Mouse (Mus musculus) liver, embryonic 16.5 days (tissue): ENCODE results near the gene Arhgap11a. TPM values are rescaled to one million over a fixed set of nuclear protein-coding genes. Genes with fewer than 3 reads are reported as not detected.

Source experiments
- ATAC-seq: fragments of 200-750 bp; cut with Nextera tagmentation; 2 replicates; pipeline ENCODE4 v1.8.0; 2017; ENCODE audit warnings: low read depth, mild to moderate bottlenecking, moderate number of reproducible peaks, moderate library complexity
- H3K27ac ChIP-seq: fragments of 300-500 bp; sonication (generic); 2 replicates; pipeline ENCODE4 v1.5.1; 2014; ENCODE audit warnings: mild to moderate bottlenecking, low read length
- H3K27me3 ChIP-seq: fragments of 300-500 bp; sonication (generic); 2 replicates; pipeline ENCODE4 v1.6.1; 2014; ENCODE audit warnings: low read depth, low read length, mixed read lengths; ENCODE audit not compliant: control insufficient read depth, insufficient read depth
- H3K36me3 ChIP-seq: fragments of 300-500 bp; sonication (generic); 2 replicates; pipeline ENCODE4 v1.6.1; 2014; ENCODE audit warnings: mild to moderate bottlenecking; ENCODE audit not compliant: control insufficient read depth, insufficient read depth
- H3K4me1 ChIP-seq: fragments of 300-500 bp; sonication (generic); 2 replicates; pipeline ENCODE4 v1.6.1; 2014; ENCODE audit warnings: low read depth, low read length, mixed read lengths; ENCODE audit not compliant: control insufficient read depth
- H3K4me2 ChIP-seq: fragments of 300-500 bp; sonication (generic); 2 replicates; pipeline ENCODE4 v1.6.1; 2014; ENCODE audit warnings: low read depth, low read length, mixed read lengths
- H3K4me3 ChIP-seq: fragments of 300-500 bp; sonication (generic); 2 replicates; pipeline ENCODE4 v1.5.1; 2014; ENCODE audit warnings: low read depth, mild to moderate bottlenecking, low read length
- H3K9ac ChIP-seq: fragments of 300-500 bp; sonication (generic); 2 replicates; pipeline ENCODE4 v1.6.1; 2014; ENCODE audit warnings: low read depth, low read length
- H3K9me3 ChIP-seq: fragments of 300-500 bp; sonication (generic); replicated peaks from 2 replicates; pipeline ENCODE4 v1.6.1; 2016; ENCODE audit warnings: low read length; ENCODE audit not compliant: control insufficient read depth
- WGBS: fragments of 180-500 bp; shearing (Covaris S2); extraction: QIAGEN DNeasy Blood & Tissue Kit; methylation state at CpG from one replicate; pipeline ENCODE4 v1.1.7; 2014; ENCODE audit not compliant: insufficient replicate concordance; 5-methylcytosine and 5-hydroxymethylcytosine counted together
- polyA plus RNA-seq: library from polyadenylated mRNA; unstranded; fragments of >200 nt; fragmentation: Nextera tagmentation; extraction: Ambion mirVana; gene quantifications from 2 replicates; pipeline ENCODE4 v1.2.1, GENCODE M21; 2015

The Arhgap11a gene
- polyA plus RNA-seq, 1 experiment from 2014 or later: 17.0 TPM

- Histone ChIP-seq H3K4me3 (peak overlapping the region; percentile 96), H3K9ac (peak overlapping the region; percentile 95), H3K4me2 (peak overlapping the region; percentile 87), H3K27me3 (no peaks in the 10 kb centered on the region), H3K4me1 (peaks cover 18% of the 10 kb centered on the region), H3K9me3 (no peaks in the 10 kb centered on the region), H3K36me3 (peaks cover 11% of the 10 kb centered on the region), H3K27ac (peak overlapping the region; percentile 95)
- no peak; the same call in 1 of the 2 replicates for ATAC-seq
- WGBS: under 1% methylated on average over 24 of the region's 24 CpGs
Observed at GRCm38 (mm10) chr2:113847678-113848244, 700 bp downstream of the Arhgap11a start.

- Histone ChIP-seq H3K9ac (no peak overlapping the region), H3K36me3 (peaks cover 25% of the 10 kb centered on the region), H3K4me2 (no peak overlapping the region), H3K4me3 (no peak overlapping the region), H3K27ac (no peak overlapping the region), H3K4me1 (peaks cover 18% of the 10 kb centered on the region), H3K27me3 (no peaks in the 10 kb centered on the region), H3K9me3 (no peaks in the 10 kb centered on the region)
- no peak for ATAC-seq
- 76% methylated on average over 4 of the region's 4 CpGs for WGBS
Observed at GRCm38 (mm10) chr2:113845081-113845480, 3.4 kb downstream of the Arhgap11a start.

GRCm38 (mm10) chr2:113841656-113842437 is 6.6 kb downstream of the Arhgap11a start:
- Histone ChIP-seq H3K4me2 (no peak overlapping the region), H3K9ac (no peak overlapping the region), H3K4me1 (peaks cover 14% of the 10 kb centered on the region), H3K9me3 (no peaks in the 10 kb centered on the region), H3K27me3 (no peaks in the 10 kb centered on the region), H3K36me3 (peaks cover 40% of the 10 kb centered on the region), H3K27ac (no peak overlapping the region), H3K4me3 (no peak overlapping the region)
- 86% methylated on average over 4 of the region's 4 CpGs for WGBS
- no peak for ATAC-seq

GRCm38 (mm10) chr2:113839488-113839887 is 9.0 kb downstream of the Arhgap11a start:
- Histone ChIP-seq H3K9me3 (no peaks in the 10 kb centered on the region), H3K4me1 (no peaks in the 10 kb centered on the region), H3K27ac (no peak overlapping the region), H3K4me3 (no peak overlapping the region), H3K27me3 (no peaks in the 10 kb centered on the region), H3K4me2 (no peak overlapping the region), H3K36me3 (peaks cover 61% of the 10 kb centered on the region), H3K9ac (no peak overlapping the region)
- ATAC-seq: 0 out of 2 replicates have a peak, but pooled peaks have one; percentile 24
- 78% methylated on average over 4 of the region's 4 CpGs for WGBS

GRCm38 (mm10) chr2:113835219-113835618 is 13.2 kb downstream of the Arhgap11a start:
- peaks cover 5% of the 10 kb centered on the region; the same call in 1 of the 2 replicates for H3K9me3 ChIP-seq
- peaks cover 65% of the 10 kb centered on the region for H3K36me3 ChIP-seq
- H3K9ac ChIP-seq: no peak overlapping the region
- ATAC-seq: no peak
- no peak overlapping the region for H3K4me2 ChIP-seq
- 90% methylated on average over 3 of the region's 3 CpGs for WGBS
- H3K27ac ChIP-seq: no peak overlapping the region
- H3K4me3 ChIP-seq: no peak overlapping the region
- H3K27me3 ChIP-seq: no peaks in the 10 kb centered on the region
- no peaks in the 10 kb centered on the region for H3K4me1 ChIP-seq

GRCm38 (mm10) chr2:113828943-113829882 is 19.2 kb downstream of the Arhgap11a start, which contains the start of gene Scg5:
Gene Scg5 (minus strand): TSS chr2:113829121.
- peaks cover 25% of the 10 kb centered on the region for H3K36me3 ChIP-seq
- no peak within 1 kb of the TSS for H3K9ac ChIP-seq
- ATAC-seq: no peak
- H3K9me3 ChIP-seq: peaks cover 5% of the 10 kb centered on the region; the same call in 1 of the 2 replicates
- no peak within 1 kb of the TSS for H3K4me3 ChIP-seq
- H3K27me3 ChIP-seq: no peaks in the 10 kb centered on the region
- no peak within 1 kb of the TSS for H3K27ac ChIP-seq
- 26% methylated on average over 23 of the region's 23 CpGs for WGBS
- no peaks in the 10 kb centered on the region for H3K4me1 ChIP-seq
- H3K4me2 ChIP-seq: peak within 1 kb of the TSS; percentile 21; the same call in 1 of the 2 replicates

GRCm38 (mm10) chr2:113828086-113828942 is 20.1 kb downstream of the Arhgap11a start:
- no peak for ATAC-seq
- Histone ChIP-seq H3K4me1 (no peaks in the 10 kb centered on the region), H3K27ac (no peak overlapping the region), H3K4me2 (peak overlapping the region; percentile 21; the same call in 1 of the 2 replicates), H3K36me3 (peaks cover 16% of the 10 kb centered on the region), H3K9me3 (peaks cover 1% of the 10 kb centered on the region; the same call in 1 of the 2 replicates), H3K4me3 (no peak overlapping the region), H3K9ac (no peak overlapping the region), H3K27me3 (no peaks in the 10 kb centered on the region)
- WGBS: 42% methylated on average over 17 of the region's 17 CpGs

- Histone ChIP-seq H3K27me3 (no peaks in the 10 kb centered on the region), H3K9me3 (no peaks in the 10 kb centered on the region), H3K9ac (no peak overlapping the region), H3K4me2 (no peak overlapping the region), H3K4me1 (no peaks in the 10 kb centered on the region), H3K4me3 (no peak overlapping the region), H3K36me3 (no peaks in the 10 kb centered on the region), H3K27ac (no peak overlapping the region)
- ATAC-seq: no peak
- 0% methylated on average over 2 of the region's 2 CpGs for WGBS
Observed at GRCm38 (mm10) chr2:113823909-113824308, 24.6 kb downstream of the Arhgap11a start.
